Mouse (Mus musculus) heart, postnatal 0 days (tissue): Measurements from ENCODE around the gene Colgalt1. TPM values are rescaled to one million over a fixed set of nuclear protein-coding genes. Genes with fewer than 3 reads are reported as not detected.

Experiments used
- ATAC-seq: fragments of 200-750 bp; cut with Nextera tagmentation; 2 replicates; pipeline ENCODE4 v1.8.0; 2017; ENCODE audit warnings: low read depth, moderate number of reproducible peaks, moderate library complexity; ENCODE audit not compliant: insufficient read depth
- DNase-seq: peaks from one replicate; pipeline ENCODE4 v3.0.0-alpha.2; 2016; ENCODE audit warnings: low spot score
- H3K27ac ChIP-seq: fragments of 300-500 bp; sonication (generic); 2 replicates; pipeline ENCODE4 v1.5.1; 2014; ENCODE audit warnings: low read depth, mild to moderate bottlenecking
- H3K27me3 ChIP-seq: fragments of 300-500 bp; sonication (generic); 2 replicates; pipeline ENCODE4 v1.6.1; 2014; ENCODE audit warnings: low read length, mixed read lengths; ENCODE audit not compliant: control insufficient read depth, insufficient read depth
- H3K36me3 ChIP-seq: fragments of 300-500 bp; sonication (generic); replicated peaks from 2 replicates; pipeline ENCODE4 v1.6.1; 2014; ENCODE audit warnings: low read length, mixed read lengths; ENCODE audit not compliant: control insufficient read depth, insufficient read depth
- H3K4me1 ChIP-seq: fragments of 300-500 bp; sonication (generic); 2 replicates; pipeline ENCODE4 v1.6.1; 2014; ENCODE audit warnings: antibody characterized with exemption; ENCODE audit not compliant: control insufficient read depth, insufficient read depth
- H3K4me2 ChIP-seq: fragments of 300-500 bp; sonication (generic); 2 replicates; pipeline ENCODE4 v1.6.1; 2014; ENCODE audit warnings: low read depth, mild to moderate bottlenecking, low read length, moderate library complexity
- H3K4me3 ChIP-seq: fragments of 300-500 bp; sonication (generic); 2 replicates; pipeline ENCODE4 v1.5.1; 2014; ENCODE audit warnings: low read depth, low read length
- H3K9ac ChIP-seq: fragments of 300-500 bp; sonication (generic); replicated peaks from 2 replicates; pipeline ENCODE4 v1.6.1; 2014; ENCODE audit warnings: low read depth, low read length, mixed read lengths
- H3K9me3 ChIP-seq: fragments of 300-500 bp; sonication (generic); replicated peaks from 2 replicates; pipeline ENCODE4 v1.6.1; 2016; ENCODE audit warnings: low read length; ENCODE audit not compliant: control insufficient read depth
- CTCF ChIP-seq: IDR thresholded peaks from 2 replicates; pipeline ENCODE4 v1.5.1; 2016; ENCODE audit warnings: antibody characterized with exemption, control low read depth, low read depth
- EP300 ChIP-seq: IDR thresholded peaks from 2 replicates; pipeline ENCODE4 v1.6.1; 2016; ENCODE audit warnings: antibody characterized with exemption, low read depth
- WGBS: fragments of 180-500 bp; shearing (Covaris S2); extraction: QIAGEN DNeasy Blood & Tissue Kit; methylation state at CpG from one replicate; pipeline ENCODE4 v1.1.7; 2014; 5-methylcytosine and 5-hydroxymethylcytosine counted together
- polyA plus RNA-seq: library from polyadenylated mRNA; unstranded; fragments of >200 nt; fragmentation: Nextera tagmentation; extraction: Ambion mirVana; gene quantifications from 2 replicates; pipeline ENCODE4 v1.2.1, GENCODE M21; 2015
- total RNA-seq: library from RNA; depleted of rRNA; stranded (reverse); fragments of >200 nt; gene quantifications from 2 replicates; pipeline ENCODE4 v1.2.3, GENCODE M21; 2014; ENCODE audit warnings: low replicate concordance

The Colgalt1 gene
- total and polyA plus RNA-seq, 2 experiments from 2014 or later = 32.7 to 108 TPM

GRCm38 (mm10) chr8:71619786-71620185, 9.0 kb downstream of the Colgalt1 start:
- TF ChIP-seq EP300 (no peak), CTCF (no peak)
- H3K9me3 ChIP-seq = peaks cover 20% of the 10 kb centered on the region
- H3K9ac ChIP-seq = no peak overlapping the region
- H3K27ac ChIP-seq = no peak overlapping the region
- H3K4me3 ChIP-seq = no peak overlapping the region
- no peak for DNase-seq
- peaks cover 96% of the 10 kb centered on the region for H3K36me3 ChIP-seq
- no peaks in the 10 kb centered on the region for H3K27me3 ChIP-seq
- WGBS = 95% methylated on average over 2 of the region's 2 CpGs
- no peak for ATAC-seq
- no peaks in the 10 kb centered on the region for H3K4me1 ChIP-seq
- H3K4me2 ChIP-seq = no peak overlapping the region

GRCm38 (mm10) chr8:71625088-71625487, 14.3 kb downstream of the Colgalt1 start:
- no peak for ATAC-seq
- H3K4me2 ChIP-seq = no peak overlapping the region
- TF ChIP-seq EP300 (no peak), CTCF (no peak)
- DNase-seq = no peak
- H3K9me3 ChIP-seq = peaks cover 20% of the 10 kb centered on the region
- H3K36me3 ChIP-seq = peaks cover 61% of the 10 kb centered on the region
- H3K27me3 ChIP-seq = peaks cover 7% of the 10 kb centered on the region
- no peak overlapping the region for H3K9ac ChIP-seq
- H3K4me3 ChIP-seq = no peak overlapping the region
- 83% methylated on average over 1 of the region's 1 CpGs for WGBS
- peaks cover 15% of the 10 kb centered on the region for H3K4me1 ChIP-seq
- H3K27ac ChIP-seq = no peak overlapping the region

GRCm38 (mm10) chr8:71626753-71627152, 16.0 kb downstream of the Colgalt1 start:
- peaks cover 20% of the 10 kb centered on the region for H3K9me3 ChIP-seq
- peaks cover 16% of the 10 kb centered on the region for H3K27me3 ChIP-seq
- no peak for ATAC-seq
- peak overlapping the region; percentile 88 for H3K27ac ChIP-seq
- TF ChIP-seq EP300 (no peak), CTCF (no peak)
- no peak overlapping the region for H3K9ac ChIP-seq
- no peak overlapping the region for H3K4me2 ChIP-seq
- H3K4me1 ChIP-seq = peaks cover 15% of the 10 kb centered on the region
- no peak overlapping the region for H3K4me3 ChIP-seq
- DNase-seq = no peak
- WGBS = 86% methylated on average over 9 of the region's 9 CpGs
- H3K36me3 ChIP-seq = peaks cover 44% of the 10 kb centered on the region

GRCm38 (mm10) chr8:71627265-71628099, 16.7 kb downstream of the Colgalt1 start:
- no peak overlapping the region for H3K9ac ChIP-seq
- H3K27ac ChIP-seq = peak overlapping the region; percentile 88
- H3K36me3 ChIP-seq = peaks cover 37% of the 10 kb centered on the region
- peaks cover 14% of the 10 kb centered on the region for H3K9me3 ChIP-seq
- H3K4me3 ChIP-seq = no peak overlapping the region
- 37% methylated on average over 9 of the region's 9 CpGs for WGBS
- TF ChIP-seq EP300 (no peak), CTCF (peak; percentile 4; the same call in 1 of the 2 replicates)
- H3K4me1 ChIP-seq = peaks cover 15% of the 10 kb centered on the region
- H3K27me3 ChIP-seq = peaks cover 17% of the 10 kb centered on the region
- ATAC-seq (peak; percentile 39; the same call in 1 of the 2 replicates), DNase-seq (peak; percentile 40)
- no peak overlapping the region for H3K4me2 ChIP-seq

- H3K4me2 ChIP-seq = peak overlapping the region; percentile 86
- DNase-seq (no peak), ATAC-seq (no peak)
- TF ChIP-seq EP300 (no peak), CTCF (no peak)
- 8% methylated on average over 16 of the region's 16 CpGs for WGBS
- H3K36me3 ChIP-seq = peaks cover 26% of the 10 kb centered on the region
- H3K4me1 ChIP-seq = peaks cover 15% of the 10 kb centered on the region
- H3K9ac ChIP-seq = peak overlapping the region; percentile 44
- peak overlapping the region; percentile 88 for H3K27ac ChIP-seq
- H3K27me3 ChIP-seq = peaks cover 26% of the 10 kb centered on the region
- H3K9me3 ChIP-seq = peaks cover 3% of the 10 kb centered on the region
- H3K4me3 ChIP-seq = peak overlapping the region; percentile 56
Measured at GRCm38 (mm10) chr8:71628396-71629095, 17.7 kb downstream of the Colgalt1 start.
